In the genomic region with DNA sequence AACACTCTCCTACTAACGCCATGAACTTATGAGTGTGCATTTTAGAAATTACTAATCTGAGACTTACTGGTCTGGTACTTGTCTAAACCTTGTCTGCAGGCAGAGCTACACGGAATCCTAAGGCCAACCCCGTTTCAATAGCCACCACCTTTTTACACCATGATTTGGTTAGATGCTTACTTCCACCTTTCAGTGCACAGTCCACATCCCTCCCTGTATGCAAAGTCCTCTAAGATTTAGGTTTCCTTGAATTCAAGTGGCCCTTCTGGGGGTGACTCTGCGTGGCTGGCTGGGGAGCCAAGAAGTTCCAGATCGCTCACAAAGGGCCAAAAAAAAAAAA, we compare ENCODE assay signal across 8 mouse cellular contexts. TPM values are rescaled to one million over a fixed set of nuclear protein-coding genes. Genes with fewer than 3 reads are reported as not detected.
DNase-seq lines count a peak whose midpoint lies in the region; ATAC-seq and TF ChIP-seq lines count a peak whose summit lies in the region.

No protein-coding gene starts in this region.

- H3K27ac ChIP-seq in heart, embryonic 11.5 days (ENCODE audit: low read depth, low read length): peak overlapping the region; percentile 99
- peak overlapping the region; percentile 77 for H3K27ac ChIP-seq in ES-Bruce4 (ENCODE audit: insufficient read depth, low read length)

- H3K27me3 ChIP-seq in heart, embryonic 11.5 days (ENCODE audit: control insufficient read depth, insufficient read depth, low read length): no peaks in the 10 kb centered on the region
- no peaks in the 10 kb centered on the region for H3K27me3 ChIP-seq in ES-Bruce4 (ENCODE audit: control insufficient read depth, insufficient read depth, low read length, poor library complexity, severe bottlenecking)
- H3K27me3 ChIP-seq in megakaryocyte, embryonic 14.5 days (replicated peaks): peaks cover 4% of the 10 kb centered on the region

- H3K4me1 ChIP-seq in heart, embryonic 11.5 days (ENCODE audit: control insufficient read depth, insufficient read depth, low read length): peaks cover 4% of the 10 kb centered on the region
- no peaks in the 10 kb centered on the region for H3K4me1 ChIP-seq in ES-Bruce4 (ENCODE audit: control insufficient read depth, insufficient read depth, low read length)
- H3K4me1 ChIP-seq in megakaryocyte, embryonic 14.5 days: peaks cover 36% of the 10 kb centered on the region

- H3K9me3 ChIP-seq in heart, embryonic 11.5 days (replicated peaks; ENCODE audit: control insufficient read depth, low read length): no peaks in the 10 kb centered on the region
- H3K9me3 ChIP-seq in ES-Bruce4 (replicated peaks; ENCODE audit: control insufficient read depth, insufficient read depth, low read length, poor library complexity, severe bottlenecking): no peaks in the 10 kb centered on the region
- no peaks in the 10 kb centered on the region for H3K9me3 ChIP-seq in megakaryocyte, embryonic 14.5 days

- H3K9ac ChIP-seq in heart, embryonic 11.5 days (ENCODE audit: low read depth, low read length): peak overlapping the region; percentile 99
- H3K9ac ChIP-seq in ES-Bruce4 (ENCODE audit: low read depth, poor library complexity, severe bottlenecking): peak overlapping the region; percentile 100

- TF ChIP-seq POLR2A in ES-Bruce4 (IDR thresholded peaks at IDR 0.05; ENCODE audit: insufficient read depth, low read length): no peak

- H3K36me3 ChIP-seq in heart, embryonic 11.5 days (ENCODE audit: control insufficient read depth, insufficient read depth, low read length): no peaks in the 10 kb centered on the region
- 0 out of 2 replicates have a peak, but pooled peaks cover 7% of the 10 kb centered on the region for H3K36me3 ChIP-seq in ES-Bruce4 (ENCODE audit: control insufficient read depth, insufficient read depth, low read length, poor library complexity, severe bottlenecking)
- peaks cover 4% of the 10 kb centered on the region for H3K36me3 ChIP-seq in megakaryocyte, embryonic 14.5 days (replicated peaks; ENCODE audit: low read length)

- no peak for TF ChIP-seq CTCF in ES-Bruce4 (IDR thresholded peaks at IDR 0.05; ENCODE audit: low read depth, low read length)

- peak overlapping the region; percentile 76 for H3K4me2 ChIP-seq in heart, embryonic 11.5 days

- H3K4me3 ChIP-seq in heart, embryonic 11.5 days (ENCODE audit: low read depth, low read length): peak overlapping the region; percentile 96
- peak overlapping the region; percentile 96 for H3K4me3 ChIP-seq in ES-Bruce4 (ENCODE audit: low read depth, low read length)
- peak overlapping the region; percentile 94 for H3K4me3 ChIP-seq in megakaryocyte, embryonic 14.5 days (replicated peaks)

- 5% methylated on average over 5 of the region's 5 CpGs for WGBS in heart, embryonic 11.5 days (ENCODE audit: insufficient replicate concordance)

- no peak for TF ChIP-seq EP300 in ES-Bruce4 (IDR thresholded peaks at IDR 0.05; ENCODE audit: insufficient read depth, low read depth, low read length)

- DNase-seq in heart, adult 18-20 months: no peak
- DNase-seq in urinary bladder, postnatal 14 days (ENCODE audit: low spot score): no peak
- no peak for DNase-seq in layer of hippocampus, adult 9-11 months
- no peak for DNase-seq in adipocyte (ENCODE audit: low spot score)

- ATAC-seq in heart, embryonic 11.5 days (replicated peaks; ENCODE audit: insufficient number of reproducible peaks, low FRiP score, low TSS enrichment): peak; percentile 1; the same call in 1 of the 2 replicates
- peak; percentile 23 to 38 for ATAC-seq in hematopoietic stem cell, adult 5-6 weeks (replicated peaks in 1 of 2; ENCODE audit: insufficient read depth in 1 of 2, low FRiP score in 2 of 2, low TSS enrichment in 1 of 2, low read depth in 1 of 2, poor library complexity in 2 of 2, severe bottlenecking in 2 of 2)

RNA-seq across cellular contexts. Expression of gene Cbfb, which starts 0.5 kb away (rescaled TPM):
- polyA plus RNA-seq in heart, embryonic 11.5 days (2014; fragmentation: Nextera tagmentation; extraction: Ambion mirVana): 57.2 and 61.2 TPM in 2 replicates
- 10 to 100 TPM; 19.6 to 21.7 TPM for total RNA-seq in heart, adult 18-20 months (2021)
- polyA plus RNA-seq in ES-Bruce4 (2011; ENCODE audit: insufficient read depth, insufficient read length, low read depth, missing spikeins): 77.5 and 85.5 TPM in 2 replicates
- total RNA-seq in hematopoietic stem cell, adult 5-6 weeks (2017): 204 and 237 TPM in 2 replicates
- 2.1 and 15.3 TPM in 2 replicates for polyA plus RNA-seq in megakaryocyte, embryonic 14.5 days (2012; ENCODE audit: insufficient read depth, low replicate concordance)

RNA-seq across cellular contexts. Expression of gene Ces4a, which starts 38.4 kb away (rescaled TPM):
- polyA plus RNA-seq in heart, embryonic 11.5 days (2014; fragmentation: Nextera tagmentation; extraction: Ambion mirVana): not detected in 2 replicates
- not detected for total RNA-seq in heart, adult 18-20 months (2021)
- not detected in 2 replicates for polyA plus RNA-seq in ES-Bruce4 (2011; ENCODE audit: insufficient read depth, insufficient read length, low read depth, missing spikeins)
- total RNA-seq in hematopoietic stem cell, adult 5-6 weeks (2017): not detected in 2 replicates
- polyA plus RNA-seq in megakaryocyte, embryonic 14.5 days (2012; ENCODE audit: insufficient read depth, low replicate concordance): not detected in 2 replicates

RNA-seq across cellular contexts. Expression of gene D230025D16Rik, which starts 54.9 kb away (rescaled TPM):
- polyA plus RNA-seq in heart, embryonic 11.5 days (2014; fragmentation: Nextera tagmentation; extraction: Ambion mirVana): 20.9 and 21.6 TPM in 2 replicates
- total RNA-seq in heart, adult 18-20 months (2021): 10 to 100 TPM; 18.1 to 19.4 TPM
- 88.0 and 90.7 TPM in 2 replicates for polyA plus RNA-seq in ES-Bruce4 (2011; ENCODE audit: insufficient read depth, insufficient read length, low read depth, missing spikeins)
- 15.1 and 15.7 TPM in 2 replicates for total RNA-seq in hematopoietic stem cell, adult 5-6 weeks (2017)
- 1.4 and 2.1 TPM in 2 replicates for polyA plus RNA-seq in megakaryocyte, embryonic 14.5 days (2012; ENCODE audit: insufficient read depth, low replicate concordance)
